Mouse (Mus musculus) G1E (cell line): Measurements from ENCODE around the gene Glrp1. TPM values are rescaled to one million over a fixed set of nuclear protein-coding genes. Genes with fewer than 3 reads are reported as not detected.

Source experiments
- ATAC-seq: 2 replicates; pipeline ENCODE4 v1.8.0; 2016; ENCODE audit warnings: mild to moderate bottlenecking; ENCODE audit not compliant: insufficient number of reproducible peaks, poor library complexity, low FRiP score, severe bottlenecking; ENCODE audit errors: extremely low read depth
- DNase-seq: peaks from one replicate; pipeline ENCODE4 v3.0.0; 2012; ENCODE audit warnings: low spot score
- H3K27me3 ChIP-seq: 2 replicates; pipeline ENCODE4 v1.6.1; 2012; ENCODE audit warnings: mild to moderate bottlenecking, low read length, inconsistent platforms; ENCODE audit not compliant: insufficient read depth
- H3K36me3 ChIP-seq: replicated peaks from 2 replicates; pipeline ENCODE3; 2012; ENCODE audit warnings: mild to moderate bottlenecking, inconsistent platforms
- H3K4me1 ChIP-seq: 2 replicates; pipeline ENCODE4 v1.6.1; 2012; ENCODE audit warnings: low read depth, low read length, inconsistent platforms, mixed read lengths; ENCODE audit not compliant: insufficient read depth
- H3K4me3 ChIP-seq: 2 replicates; pipeline ENCODE4 v1.5.1; 2012; ENCODE audit warnings: low read depth, mild to moderate bottlenecking, inconsistent platforms, low read length, moderate library complexity, mixed read lengths
- H3K9me3 ChIP-seq: replicated peaks from 2 replicates; pipeline ENCODE4 v1.6.1; 2012; ENCODE audit warnings: inconsistent platforms
- CTCF ChIP-seq: IDR thresholded peaks from 2 replicates; pipeline ENCODE4 v1.5.1; 2012; ENCODE audit warnings: low read depth, low read length, inconsistent platforms, mixed read lengths
- GATA1 ChIP-seq: IDR thresholded peaks from 2 replicates; pipeline ENCODE4 v1.6.1; 2012; ENCODE audit warnings: borderline replicate concordance, low read length, inconsistent platforms, mixed read lengths
- GATA2 ChIP-seq: IDR thresholded peaks from 2 replicates; pipeline ENCODE4 v1.6.1; 2012; ENCODE audit warnings: low read depth, low read length, inconsistent platforms, borderline replicate concordance
- POLR2AphosphoS5 ChIP-seq: IDR thresholded peaks from 2 replicates; pipeline ENCODE4 v1.6.1; 2012; ENCODE audit warnings: low read depth, low read length, inconsistent platforms; ENCODE audit not compliant: insufficient replicate concordance
- TAL1 ChIP-seq: conservative IDR thresholded peaks from 2 replicates; pipeline ENCODE4 v1.6.1; 2012; ENCODE audit warnings: low read depth, low read length, inconsistent platforms, mixed read lengths
- polyA plus RNA-seq: library from polyadenylated mRNA; stranded (reverse); fragments of >175 nt; gene quantifications from 2 replicates; pipeline ENCODE4 v1.2.3, GENCODE M21; 2012
- total RNA-seq, 2 experiments: library from RNA; stranded (forward) in 1 of 2; stranded (reverse) in 1 of 2; fragments of 200-1000 nt in 1 of 2; fragments of >200 nt in 1 of 2; fragmentation: Nextera tagmentation in 1 of 2; gene quantifications; 2 replicates each; pipeline ENCODE4 v1.2.3; 2014 to 2017

The Glrp1 gene
- total and polyA plus RNA-seq, 3 experiments: 0.16 TPM; not detected in 2

GRCm38 (mm10) chr1:88505697-88506096 lies 4.2 kb downstream of the Glrp1 start:
- Histone ChIP-seq H3K4me3 (peak overlapping the region; percentile 8; the same call in 1 of the 2 replicates), H3K9me3 (no peaks in the 10 kb centered on the region), H3K27me3 (no peaks in the 10 kb centered on the region), H3K4me1 (peaks cover 35% of the 10 kb centered on the region), H3K36me3 (no peaks in the 10 kb centered on the region)
- no peak for TF ChIP-seq GATA1
- TF ChIP-seq GATA2: no peak
- TF ChIP-seq POLR2AphosphoS5: no peak
- TF ChIP-seq CTCF: no peak
- no peak for TF ChIP-seq TAL1
- DNase-seq (no peak), ATAC-seq (no peak)

GRCm38 (mm10) chr1:88504531-88504945 lies 5.3 kb downstream of the Glrp1 start:
- TF ChIP-seq POLR2AphosphoS5: no peak
- TF ChIP-seq GATA1: no peak
- TF ChIP-seq TAL1: no peak
- TF ChIP-seq GATA2: no peak
- no peak for TF ChIP-seq CTCF
- DNase-seq (no peak), ATAC-seq (no peak)
- Histone ChIP-seq H3K9me3 (no peaks in the 10 kb centered on the region), H3K4me1 (peaks cover 36% of the 10 kb centered on the region), H3K36me3 (no peaks in the 10 kb centered on the region), H3K27me3 (no peaks in the 10 kb centered on the region), H3K4me3 (no peak overlapping the region)

- H3K36me3 ChIP-seq: no peaks in the 10 kb centered on the region
- H3K4me3 ChIP-seq: no peak overlapping the region
- no peaks in the 10 kb centered on the region for H3K9me3 ChIP-seq
- no peak for DNase-seq
- no peaks in the 10 kb centered on the region for H3K27me3 ChIP-seq
- TF ChIP-seq GATA1: no peak
- TF ChIP-seq GATA2: no peak
- no peak for TF ChIP-seq POLR2AphosphoS5
- TF ChIP-seq TAL1: no peak
- no peak for TF ChIP-seq CTCF
- peaks cover 52% of the 10 kb centered on the region for H3K4me1 ChIP-seq
- ATAC-seq: no peak
These were observed 7.0 kb downstream of the Glrp1 start for GRCm38 (mm10) chr1:88502822-88503221.

GRCm38 (mm10) chr1:88499230-88499737 lies 10.6 kb downstream of the Glrp1 start:
- H3K4me3 ChIP-seq: no peak overlapping the region
- no peak for DNase-seq
- TF ChIP-seq TAL1 (no peak), GATA2 (no peak), POLR2AphosphoS5 (no peak), CTCF (no peak), GATA1 (no peak)
- peaks cover 64% of the 10 kb centered on the region for H3K4me1 ChIP-seq
- no peaks in the 10 kb centered on the region for H3K9me3 ChIP-seq
- H3K27me3 ChIP-seq: no peaks in the 10 kb centered on the region
- ATAC-seq: no peak
- H3K36me3 ChIP-seq: no peaks in the 10 kb centered on the region

GRCm38 (mm10) chr1:88497407-88497806 lies 12.5 kb downstream of the Glrp1 start:
- Histone ChIP-seq H3K4me1 (peaks cover 73% of the 10 kb centered on the region), H3K9me3 (no peaks in the 10 kb centered on the region), H3K4me3 (no peak overlapping the region), H3K27me3 (no peaks in the 10 kb centered on the region), H3K36me3 (no peaks in the 10 kb centered on the region)
- ATAC-seq: peak; percentile 56
- DNase-seq: no peak
- TF ChIP-seq POLR2AphosphoS5 (no peak), GATA1 (no peak), TAL1 (no peak), GATA2 (no peak)

GRCm38 (mm10) chr1:88492415-88492814 lies 17.5 kb downstream of the Glrp1 start:
- no peak for TF ChIP-seq POLR2AphosphoS5
- no peak for TF ChIP-seq TAL1
- TF ChIP-seq GATA2: no peak
- TF ChIP-seq GATA1: no peak
- TF ChIP-seq CTCF: no peak
- Histone ChIP-seq H3K36me3 (no peaks in the 10 kb centered on the region), H3K4me1 (peaks cover 98% of the 10 kb centered on the region), H3K4me3 (peak overlapping the region; percentile 13; the same call in 1 of the 2 replicates), H3K27me3 (no peaks in the 10 kb centered on the region), H3K9me3 (no peaks in the 10 kb centered on the region; the same call in 1 of the 2 replicates)
- ATAC-seq (no peak), DNase-seq (no peak)
